Mouse (Mus musculus) liver, embryonic 15.5 days (tissue): ENCODE results near the gene Ctsd. TPM values are rescaled to one million over a fixed set of nuclear protein-coding genes. Genes with fewer than 3 reads are reported as not detected.
A peak's percentile ranks its signal among the peaks of the same experiment; 100 is the strongest.

Experiments used
- ATAC-seq: fragments of 200-750 bp; cut with Nextera tagmentation; 2 replicates; pipeline ENCODE4 v1.8.0; 2017; ENCODE audit warnings: moderate number of reproducible peaks, mild to moderate bottlenecking, moderate library complexity; ENCODE audit not compliant: insufficient read depth
- H3K27ac ChIP-seq: fragments of 300-500 bp; sonication (generic); replicated peaks from 2 replicates; pipeline ENCODE4 v1.5.1; 2015; ENCODE audit warnings: mild to moderate bottlenecking, inconsistent platforms
- H3K27me3 ChIP-seq: fragments of 300-500 bp; sonication (generic); 2 replicates; pipeline ENCODE4 v1.6.1; 2015; ENCODE audit warnings: mild to moderate bottlenecking, inconsistent platforms
- H3K36me3 ChIP-seq: fragments of 300-500 bp; sonication (generic); replicated peaks from 2 replicates; pipeline ENCODE4 v1.6.1; 2015; ENCODE audit warnings: moderate library complexity, mild to moderate bottlenecking, inconsistent platforms
- H3K4me1 ChIP-seq: fragments of 300-500 bp; sonication (generic); replicated peaks from 2 replicates; pipeline ENCODE4 v1.6.1; 2015; ENCODE audit warnings: inconsistent platforms
- H3K4me2 ChIP-seq: fragments of 300-500 bp; sonication (generic); 2 replicates; pipeline ENCODE4 v1.6.1; 2015; ENCODE audit warnings: moderate library complexity, mild to moderate bottlenecking, inconsistent platforms
- H3K4me3 ChIP-seq: fragments of 300-500 bp; sonication (generic); replicated peaks from 2 replicates; pipeline ENCODE4 v1.5.1; 2015; ENCODE audit warnings: mild to moderate bottlenecking, inconsistent platforms
- H3K9ac ChIP-seq: fragments of 300-500 bp; sonication (generic); 2 replicates; pipeline ENCODE4 v1.6.1; 2015; ENCODE audit warnings: moderate library complexity, mild to moderate bottlenecking, inconsistent platforms
- H3K9me3 ChIP-seq: fragments of 300-500 bp; sonication (generic); replicated peaks from 2 replicates; pipeline ENCODE4 v1.6.1; 2016; ENCODE audit warnings: inconsistent platforms
- WGBS: fragments of 180-500 bp; shearing (Covaris S2); methylation state at CpG from one replicate; pipeline ENCODE4 v1.1.7; 2015; ENCODE audit warnings: mixed read lengths; ENCODE audit not compliant: insufficient replicate concordance; 5-methylcytosine and 5-hydroxymethylcytosine counted together
- polyA plus RNA-seq: library from polyadenylated mRNA; unstranded; fragments of >200 nt; fragmentation: Nextera tagmentation; extraction: Ambion mirVana; gene quantifications from 2 replicates; pipeline ENCODE4 v1.2.1, GENCODE M21; 2015

The Ctsd gene
- polyA plus RNA-seq, 1 experiment from 2014 or later, result 377 TPM

DNA sequence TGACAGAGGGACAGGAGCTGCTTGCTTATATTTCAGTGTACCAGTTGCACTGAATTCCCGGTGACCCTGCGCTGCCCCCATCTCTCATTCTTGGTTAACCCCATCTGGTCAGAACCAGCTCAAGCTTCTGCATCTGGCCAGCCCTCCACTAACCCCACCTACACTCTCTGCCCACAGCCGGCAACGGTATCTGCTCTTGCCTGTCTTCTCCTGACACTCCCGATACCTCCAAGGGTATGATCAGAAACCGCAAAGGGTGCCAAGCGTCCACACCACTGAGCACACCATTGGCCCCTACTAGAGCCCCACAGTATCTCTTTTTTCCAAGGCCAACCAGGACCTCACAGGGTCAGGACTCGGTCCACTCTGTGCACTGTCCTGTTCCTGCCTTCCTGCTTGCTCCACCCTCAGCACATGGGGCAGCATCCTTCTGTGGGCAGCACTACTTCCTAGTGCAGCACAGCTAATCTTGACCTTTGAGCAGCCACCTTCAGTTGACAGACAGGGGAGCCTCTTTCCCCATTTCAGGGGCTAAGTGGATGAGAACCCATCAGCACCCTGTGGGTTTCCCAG, 33.1 kb downstream of the Ctsd start:
- Histone ChIP-seq H3K27me3 (no peaks in the 10 kb centered on the region), H3K4me1 (peaks cover 62% of the 10 kb centered on the region), H3K9me3 (no peaks in the 10 kb centered on the region), H3K4me3 (peak overlapping the region; percentile 7; the same call in 1 of the 2 replicates), H3K9ac (peak overlapping the region; percentile 43), H3K36me3 (no peaks in the 10 kb centered on the region), H3K27ac (peak overlapping the region; percentile 85), H3K4me2 (peak overlapping the region; percentile 61)
- 16% methylated on average over 8 of the region's 8 CpGs for WGBS
- ATAC-seq, result peak; percentile 88

GRCm38 (mm10) chr7:142353854-142354253, 34.0 kb downstream of the Ctsd start:
- peak overlapping the region; percentile 85 for H3K27ac ChIP-seq
- no peaks in the 10 kb centered on the region for H3K36me3 ChIP-seq
- peaks cover 68% of the 10 kb centered on the region for H3K4me1 ChIP-seq
- H3K9ac ChIP-seq, result peak overlapping the region; percentile 43
- WGBS, result 16% methylated on average over 5 of the region's 5 CpGs
- ATAC-seq, result peak; percentile 75
- no peaks in the 10 kb centered on the region for H3K9me3 ChIP-seq
- H3K4me3 ChIP-seq, result peak overlapping the region; percentile 24; the same call in 1 of the 2 replicates
- no peaks in the 10 kb centered on the region for H3K27me3 ChIP-seq
- peak overlapping the region; percentile 61 for H3K4me2 ChIP-seq

DNA sequence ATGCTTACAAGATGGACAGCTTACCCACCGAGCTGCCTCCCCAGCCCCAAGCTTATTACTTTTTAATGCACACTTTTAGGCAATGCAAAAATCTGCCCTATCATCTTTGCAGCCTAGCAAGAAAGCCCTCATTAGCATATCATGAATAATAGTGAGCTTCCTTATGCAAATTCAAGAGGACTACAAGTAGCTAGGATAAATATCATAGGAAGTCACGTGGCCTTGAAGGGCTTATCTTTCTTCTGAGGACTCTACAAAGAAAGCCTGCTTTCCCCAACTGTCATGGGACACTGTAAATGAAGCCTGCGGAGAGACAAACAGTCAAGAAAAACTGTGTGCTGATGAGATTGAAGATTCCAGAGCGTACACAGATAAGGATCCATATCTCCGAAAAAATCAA, 36.3 kb downstream of the Ctsd start:
- WGBS, result 25% methylated on average over 5 of the region's 5 CpGs
- Histone ChIP-seq H3K27ac (peak overlapping the region; percentile 85), H3K4me3 (no peak overlapping the region), H3K36me3 (no peaks in the 10 kb centered on the region), H3K4me1 (peaks cover 86% of the 10 kb centered on the region), H3K9ac (no peak overlapping the region), H3K4me2 (no peak overlapping the region), H3K27me3 (no peaks in the 10 kb centered on the region), H3K9me3 (no peaks in the 10 kb centered on the region)
- ATAC-seq, result no peak

DNA sequence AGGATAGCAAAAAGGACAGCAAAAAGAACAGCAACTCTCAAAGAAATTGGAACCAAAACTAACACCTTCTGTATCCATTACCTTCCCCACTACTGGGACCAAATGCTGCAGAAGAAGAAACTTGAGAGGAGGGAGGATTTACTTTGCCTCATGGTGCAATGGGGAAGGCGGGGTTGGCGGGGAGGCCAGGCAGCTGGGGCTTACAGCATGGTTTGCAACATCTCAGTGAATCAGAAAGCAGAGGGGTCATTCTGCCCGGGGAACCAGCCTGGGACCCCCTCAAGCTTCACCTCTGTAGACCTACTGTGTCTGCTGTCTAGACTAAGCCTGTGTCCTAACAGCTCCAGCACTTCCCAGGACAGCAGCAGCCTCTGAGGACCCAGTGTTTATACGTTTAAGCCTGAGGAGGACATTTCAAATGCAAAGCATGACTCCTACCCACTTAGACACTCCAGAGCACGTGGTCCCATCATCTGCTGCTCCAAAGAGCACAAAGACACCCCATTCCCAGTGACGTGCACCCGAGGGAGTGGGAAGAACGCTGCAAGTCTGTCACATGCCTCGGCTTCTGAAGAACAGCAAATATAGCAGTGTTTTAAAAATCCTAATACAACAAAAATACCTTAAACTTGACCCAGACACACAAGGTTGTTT, 38.4 kb downstream of the Ctsd start:
- WGBS, result 58% methylated on average over 9 of the region's 9 CpGs
- Histone ChIP-seq H3K4me1 (peaks cover 72% of the 10 kb centered on the region), H3K9ac (no peak overlapping the region), H3K4me3 (no peak overlapping the region), H3K27ac (peak overlapping the region; percentile 33; the same call in 1 of the 2 replicates), H3K4me2 (no peak overlapping the region; the same call in 1 of the 2 replicates), H3K27me3 (no peaks in the 10 kb centered on the region), H3K36me3 (no peaks in the 10 kb centered on the region), H3K9me3 (no peaks in the 10 kb centered on the region)
- no peak for ATAC-seq

- no peak overlapping the region for H3K4me3 ChIP-seq
- peak overlapping the region; percentile 57; the same call in 1 of the 2 replicates for H3K27ac ChIP-seq
- no peaks in the 10 kb centered on the region for H3K9me3 ChIP-seq
- no peak overlapping the region for H3K4me2 ChIP-seq
- no peaks in the 10 kb centered on the region for H3K36me3 ChIP-seq
- ATAC-seq, result peak; percentile 66; the same call in 1 of the 2 replicates
- WGBS, result 26% methylated on average over 4 of the region's 4 CpGs
- H3K9ac ChIP-seq, result no peak overlapping the region
- peaks cover 53% of the 10 kb centered on the region for H3K4me1 ChIP-seq
- no peaks in the 10 kb centered on the region for H3K27me3 ChIP-seq
These were observed 40.3 kb downstream of the Ctsd start for GRCm38 (mm10) chr7:142347542-142347941.

- Histone ChIP-seq H3K4me1 (peaks cover 31% of the 10 kb centered on the region), H3K9ac (no peak overlapping the region), H3K4me3 (no peak overlapping the region), H3K4me2 (no peak overlapping the region), H3K36me3 (no peaks in the 10 kb centered on the region), H3K27ac (peak overlapping the region; percentile 29; the same call in 1 of the 2 replicates), H3K9me3 (no peaks in the 10 kb centered on the region), H3K27me3 (no peaks in the 10 kb centered on the region)
- peak; percentile 10; the same call in 1 of the 2 replicates for ATAC-seq
- 41% methylated on average over 3 of the region's 3 CpGs for WGBS
These were observed 45.6 kb downstream of the Ctsd start for GRCm38 (mm10) chr7:142342247-142342640.

- Histone ChIP-seq H3K4me1 (peaks cover 27% of the 10 kb centered on the region), H3K36me3 (no peaks in the 10 kb centered on the region), H3K9me3 (no peaks in the 10 kb centered on the region), H3K27ac (0 out of 2 replicates have a peak overlapping the region, but pooled peaks have one; percentile 29), H3K4me2 (no peak overlapping the region), H3K27me3 (no peaks in the 10 kb centered on the region), H3K9ac (no peak overlapping the region), H3K4me3 (no peak overlapping the region)
- 66% methylated on average over 10 of the region's 10 CpGs for WGBS
- ATAC-seq, result no peak
These were observed 46.1 kb downstream of the Ctsd start for GRCm38 (mm10) chr7:142341564-142342246.

- 36% methylated on average over 10 of the region's 10 CpGs for WGBS
- peak; percentile 53; the same call in 1 of the 2 replicates for ATAC-seq
These were observed 47.4 kb downstream of the Ctsd start for GRCm38 (mm10) chr7:142340269-142340970.

GRCm38 (mm10) chr7:142335151-142335550, 52.7 kb downstream of the Ctsd start:
- Histone ChIP-seq H3K4me1 (peaks cover 33% of the 10 kb centered on the region), H3K27ac (no peak overlapping the region), H3K4me2 (no peak overlapping the region), H3K27me3 (peaks cover 3% of the 10 kb centered on the region; the same call in 1 of the 2 replicates), H3K9ac (no peak overlapping the region), H3K4me3 (no peak overlapping the region), H3K36me3 (no peaks in the 10 kb centered on the region), H3K9me3 (no peaks in the 10 kb centered on the region)
- no peak for ATAC-seq
- 83% methylated on average over 8 of the region's 8 CpGs for WGBS

More at GRCm38 (mm10) chr7:142340269-142340970, 47.4 kb downstream of the Ctsd start:
- Histone ChIP-seq H3K4me1 (peaks cover 24% of the 10 kb centered on the region), H3K27ac (0 out of 2 replicates have a peak overlapping the region, but pooled peaks have one; percentile 29), H3K4me2 (no peak overlapping the region), H3K27me3 (peaks cover 3% of the 10 kb centered on the region; the same call in 1 of the 2 replicates), H3K4me3 (no peak overlapping the region), H3K36me3 (no peaks in the 10 kb centered on the region), H3K9me3 (no peaks in the 10 kb centered on the region), H3K9ac (no peak overlapping the region)

DNA sequence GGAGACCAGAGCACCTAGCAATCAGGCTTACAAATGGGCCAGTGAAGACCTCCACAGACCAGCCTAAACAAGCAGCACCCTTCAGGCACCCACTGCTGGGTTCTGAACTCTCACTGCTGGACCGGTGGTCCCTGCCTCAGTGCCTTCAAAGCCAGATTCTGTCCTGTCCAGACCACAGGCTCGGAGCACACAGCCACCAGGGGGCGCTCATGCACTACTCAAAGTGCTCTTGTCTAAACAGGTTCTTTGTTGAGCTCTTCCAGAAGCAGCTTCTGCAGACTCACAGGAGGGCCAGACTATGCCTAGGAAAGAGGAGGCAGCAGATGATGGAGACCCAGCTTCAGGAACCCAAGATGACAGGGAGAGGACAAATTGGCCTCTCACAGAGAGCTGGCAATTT, 53.6 kb downstream of the Ctsd start:
- peaks cover 36% of the 10 kb centered on the region for H3K4me1 ChIP-seq
- H3K9me3 ChIP-seq, result no peaks in the 10 kb centered on the region
- peak; percentile 32 for ATAC-seq
- under 1% methylated on average over 3 of the region's 3 CpGs for WGBS
- no peak overlapping the region for H3K4me3 ChIP-seq
- no peak overlapping the region for H3K27ac ChIP-seq
- no peaks in the 10 kb centered on the region for H3K36me3 ChIP-seq
- H3K9ac ChIP-seq, result no peak overlapping the region
- H3K27me3 ChIP-seq, result peaks cover 3% of the 10 kb centered on the region; the same call in 1 of the 2 replicates
- no peak overlapping the region for H3K4me2 ChIP-seq
